Mouse (Mus musculus) myocyte (in vitro differentiated cells): ENCODE data around the gene Dmac2.

Experiments
- CEBPB ChIP-seq: IDR thresholded peaks from 2 replicates; pipeline ENCODE4 v1.6.1; 2011; ENCODE audit warnings: mild to moderate bottlenecking, moderate library complexity; ENCODE audit not compliant: poor library complexity, insufficient read depth, severe bottlenecking
- POLR2A ChIP-seq: IDR thresholded peaks from one replicate; pipeline ENCODE4 v1.6.1; 2011; ENCODE audit warnings: low read depth, mild to moderate bottlenecking, control low read depth, moderate library complexity; ENCODE audit not compliant: insufficient read length
- POLR2AphosphoS2 ChIP-seq: IDR thresholded peaks from one replicate; pipeline ENCODE4 v1.6.1; 2011; ENCODE audit warnings: low read depth, control low read depth; ENCODE audit not compliant: insufficient read length
- TCF12 ChIP-seq: IDR thresholded peaks from one replicate; pipeline ENCODE4 v1.6.1; 2011; ENCODE audit warnings: mild to moderate bottlenecking, control low read depth; ENCODE audit not compliant: poor library complexity, insufficient read depth, severe bottlenecking
- USF1 ChIP-seq: IDR thresholded peaks from one replicate; pipeline ENCODE4 v1.6.1; 2011; ENCODE audit warnings: low read depth, mild to moderate bottlenecking, control low read depth, moderate library complexity

- no peak for TF ChIP-seq POLR2A
- no peak for TF ChIP-seq TCF12
- TF ChIP-seq CEBPB: no peak
- TF ChIP-seq USF1: no peak
- no peak for TF ChIP-seq POLR2AphosphoS2
These were observed 17.9 kb upstream of the Dmac2 start for GRCm38 (mm10) chr7:25601346-25601745.
